Mouse (Mus musculus): ENCODE data around the gene AU022252. TPM values are rescaled to one million over a fixed set of nuclear protein-coding genes. Genes with fewer than 3 reads are reported as not detected.
A peak's percentile ranks its signal among the peaks of the same experiment; 100 is the strongest.

Gene AU022252
- polyA plus RNA-seq, 2 experiments, result 3.1 to 12.7 TPM

DNA sequence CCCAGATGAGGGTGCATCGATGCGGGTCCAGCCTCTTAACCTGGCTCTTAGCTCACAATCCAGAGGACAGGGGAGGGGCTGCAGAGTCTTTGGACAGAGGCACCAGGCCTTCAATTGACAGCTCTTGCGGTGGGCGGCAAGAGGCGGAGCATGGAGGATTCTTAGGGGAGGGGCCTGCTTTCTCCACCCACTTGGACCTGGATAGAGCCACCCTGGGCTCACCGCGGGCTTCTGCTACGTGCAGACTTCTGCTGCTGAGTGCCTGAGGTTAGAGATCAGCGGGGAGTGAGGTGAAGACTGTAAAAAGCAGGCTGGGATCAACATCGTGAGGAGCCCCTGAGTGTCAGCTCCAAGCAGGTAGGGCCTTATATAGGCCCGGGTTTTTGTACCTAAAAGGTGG, 14.3 kb downstream of the AU022252 start, which contains the start of gene Tmem269:
TSS of gene Tmem269 (minus strand) at position 49 of the 400 bp plus-strand sequence.
- Histone ChIP-seq H3K4me1 (replicated peaks; ENCODE audit: control insufficient read depth in 2 of 2, insufficient read depth in 2 of 2, low read length in 1 of 2) (no peaks in the 10 kb centered on the region), H3K9me3 (ENCODE audit: control insufficient read depth, low read length) (no peaks in the 10 kb centered on the region), H3K36me3 (replicated peaks; ENCODE audit: control insufficient read depth, insufficient read depth, low read depth) (no peaks in the 10 kb centered on the region), H3K27me3 (ENCODE audit: control insufficient read depth, insufficient read depth, low read length) (no peaks in the 10 kb centered on the region), H3K4me2 (ENCODE audit: low read depth) (no peak within 1 kb of the TSS), H3K9ac (replicated peaks) (no peak within 1 kb of the TSS), H3K4me3 (ENCODE audit: insufficient read depth in 1 of 2, low read depth in 2 of 2, low read length in 2 of 2) (no peak within 1 kb of the TSS), H3K27ac (no peak within 1 kb of the TSS)
- TF ChIP-seq CTCF (IDR thresholded peaks at IDR 0.05; ENCODE audit: low read depth), result no peak
- no peak for TF ChIP-seq EP300 (IDR thresholded peaks at IDR 0.05; ENCODE audit: low read depth)
- no peak for DNase-seq (ENCODE audit: low read depth in 3 of 3, low spot score in 3 of 3)
- ATAC-seq (ENCODE audit: insufficient read depth), result 0 out of 2 replicates have a peak, but pooled peaks have one; percentile 23
- WGBS (ENCODE audit: insufficient replicate concordance), result 14% methylated on average over 11 of the region's 11 CpGs

DNA sequence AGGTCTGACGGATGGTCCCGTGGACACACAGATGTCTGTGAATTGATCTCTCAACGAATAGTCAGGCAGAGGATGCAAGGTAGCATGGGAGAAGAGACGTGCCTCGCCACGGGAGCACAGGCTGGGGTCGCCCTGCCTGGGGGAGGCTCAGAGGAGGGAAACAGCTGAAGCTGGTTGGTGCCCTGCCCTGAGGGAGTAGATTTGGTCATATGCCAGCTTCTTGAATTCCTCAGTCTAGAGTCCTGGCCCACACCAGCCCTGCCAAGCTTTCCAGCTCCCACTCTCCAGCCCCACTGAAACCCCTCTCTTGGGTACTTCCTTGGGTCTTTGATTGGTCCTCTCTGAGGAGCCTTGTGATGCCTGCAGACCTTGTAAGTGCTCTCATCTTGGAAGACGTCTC, 15.8 kb downstream of the AU022252 start:
- no peak for TF ChIP-seq EP300 (IDR thresholded peaks at IDR 0.05; ENCODE audit: low read depth)
- no peak for TF ChIP-seq CTCF (IDR thresholded peaks at IDR 0.05; ENCODE audit: low read depth)
- no peak overlapping the region for H3K27ac ChIP-seq
- H3K27me3 ChIP-seq (ENCODE audit: control insufficient read depth, insufficient read depth, low read length), result no peaks in the 10 kb centered on the region
- 57% methylated on average over 8 of the region's 8 CpGs for WGBS (ENCODE audit: insufficient replicate concordance)
- H3K4me2 ChIP-seq (ENCODE audit: low read depth), result no peak overlapping the region
- no peak overlapping the region for H3K4me3 ChIP-seq (ENCODE audit: insufficient read depth in 1 of 2, low read depth in 2 of 2, low read length in 2 of 2)
- ATAC-seq (ENCODE audit: insufficient read depth) (no peak), DNase-seq (ENCODE audit: low read depth in 3 of 3, low spot score in 3 of 3) (no peak)
- no peaks in the 10 kb centered on the region for H3K36me3 ChIP-seq (replicated peaks; ENCODE audit: control insufficient read depth, insufficient read depth, low read depth)
- no peaks in the 10 kb centered on the region for H3K9me3 ChIP-seq (ENCODE audit: control insufficient read depth, low read length)
- no peak overlapping the region for H3K9ac ChIP-seq (replicated peaks)
- no peaks in the 10 kb centered on the region for H3K4me1 ChIP-seq (replicated peaks; ENCODE audit: control insufficient read depth in 2 of 2, insufficient read depth in 2 of 2, low read length in 1 of 2)

DNA sequence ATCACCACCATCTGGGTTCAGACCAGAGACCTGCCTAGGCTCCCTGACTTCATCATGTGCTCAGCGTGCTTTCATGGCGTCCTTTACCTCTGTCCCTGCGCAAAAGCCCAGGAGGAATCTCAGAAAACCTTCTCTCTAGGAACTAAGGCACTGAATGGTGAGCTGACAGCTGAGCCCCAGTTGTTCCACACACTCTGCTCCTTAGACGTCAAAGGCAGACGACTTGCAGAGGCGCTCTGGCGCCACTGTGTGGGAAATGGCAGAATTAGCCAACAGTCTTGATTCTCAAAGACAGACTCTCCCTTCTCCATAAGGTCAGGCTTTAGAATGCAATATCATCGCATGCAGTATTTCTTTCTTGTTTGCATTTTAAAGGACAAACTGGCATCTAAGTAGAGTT, 27.8 kb downstream of the AU022252 start:
- H3K27me3 ChIP-seq (ENCODE audit: control insufficient read depth, insufficient read depth, low read length), result no peaks in the 10 kb centered on the region
- H3K36me3 ChIP-seq (replicated peaks; ENCODE audit: control insufficient read depth, insufficient read depth, low read depth), result peaks cover 9% of the 10 kb centered on the region
- peak; percentile 49 to 62 (median 62) for DNase-seq (ENCODE audit: low read depth in 3 of 3, low spot score in 3 of 3)
- peak; percentile 65 for ATAC-seq (ENCODE audit: insufficient read depth)
- H3K4me2 ChIP-seq (ENCODE audit: low read depth), result no peak overlapping the region
- no peak overlapping the region for H3K4me3 ChIP-seq (ENCODE audit: insufficient read depth in 1 of 2, low read depth in 2 of 2, low read length in 2 of 2)
- H3K4me1 ChIP-seq (replicated peaks; ENCODE audit: control insufficient read depth in 2 of 2, insufficient read depth in 2 of 2, low read length in 1 of 2), result peaks cover 0 to 2% of the 10 kb centered on the region in 2 experiments; a peak in 1 of 4 replicates
- no peak overlapping the region for H3K9ac ChIP-seq (replicated peaks)
- 15% methylated on average over 8 of the region's 8 CpGs for WGBS (ENCODE audit: insufficient replicate concordance)
- no peaks in the 10 kb centered on the region for H3K9me3 ChIP-seq (ENCODE audit: control insufficient read depth, low read length)
- H3K27ac ChIP-seq, result no peak overlapping the region
- TF ChIP-seq EP300 (IDR thresholded peaks at IDR 0.05; ENCODE audit: low read depth) (no peak), CTCF (IDR thresholded peaks at IDR 0.05; ENCODE audit: low read depth) (peak; percentile 98)

DNA sequence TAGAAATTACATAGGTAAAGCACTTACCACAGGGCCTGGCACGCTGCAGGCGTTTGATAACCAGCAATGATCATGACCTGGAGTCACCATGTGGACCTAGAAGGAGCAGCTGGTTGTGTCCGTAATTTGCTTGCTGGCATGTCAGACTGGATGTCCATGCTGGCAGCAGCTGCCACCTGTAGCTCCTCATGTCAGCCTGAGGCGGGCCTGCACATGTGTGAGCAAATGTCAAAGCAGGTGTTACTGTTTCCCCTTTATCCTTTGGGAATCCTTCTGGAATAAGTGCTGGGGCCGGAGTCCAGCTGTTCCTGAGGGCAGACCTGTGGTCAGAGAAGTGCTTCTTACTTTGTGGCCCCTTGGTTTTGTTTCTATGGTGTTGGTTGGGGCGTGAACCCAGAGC, 34.4 kb downstream of the AU022252 start:
- H3K4me3 ChIP-seq (ENCODE audit: insufficient read depth in 1 of 2, low read depth in 2 of 2, low read length in 2 of 2), result no peak overlapping the region
- H3K9me3 ChIP-seq (ENCODE audit: control insufficient read depth, low read length), result no peaks in the 10 kb centered on the region
- DNase-seq (ENCODE audit: low read depth in 3 of 3, low spot score in 3 of 3) (no peak), ATAC-seq (ENCODE audit: insufficient read depth) (no peak)
- peak overlapping the region; percentile 18; the same call in 1 of the 2 replicates for H3K27ac ChIP-seq
- peak overlapping the region; percentile 21 for H3K4me2 ChIP-seq (ENCODE audit: low read depth)
- no peak for TF ChIP-seq EP300 (IDR thresholded peaks at IDR 0.05; ENCODE audit: low read depth)
- no peak for TF ChIP-seq CTCF (IDR thresholded peaks at IDR 0.05; ENCODE audit: low read depth)
- H3K36me3 ChIP-seq (replicated peaks; ENCODE audit: control insufficient read depth, insufficient read depth, low read depth), result peaks cover 9% of the 10 kb centered on the region
- WGBS (ENCODE audit: insufficient replicate concordance), result 65% methylated on average over 6 of the region's 6 CpGs
- H3K9ac ChIP-seq (replicated peaks), result peak overlapping the region; percentile 34; the same call in 1 of the 2 replicates
- peaks cover 29 to 37% of the 10 kb centered on the region in 2 experiments for H3K4me1 ChIP-seq (replicated peaks; ENCODE audit: control insufficient read depth in 2 of 2, insufficient read depth in 2 of 2, low read length in 1 of 2)
- H3K27me3 ChIP-seq (ENCODE audit: control insufficient read depth, insufficient read depth, low read length), result no peaks in the 10 kb centered on the region

DNA sequence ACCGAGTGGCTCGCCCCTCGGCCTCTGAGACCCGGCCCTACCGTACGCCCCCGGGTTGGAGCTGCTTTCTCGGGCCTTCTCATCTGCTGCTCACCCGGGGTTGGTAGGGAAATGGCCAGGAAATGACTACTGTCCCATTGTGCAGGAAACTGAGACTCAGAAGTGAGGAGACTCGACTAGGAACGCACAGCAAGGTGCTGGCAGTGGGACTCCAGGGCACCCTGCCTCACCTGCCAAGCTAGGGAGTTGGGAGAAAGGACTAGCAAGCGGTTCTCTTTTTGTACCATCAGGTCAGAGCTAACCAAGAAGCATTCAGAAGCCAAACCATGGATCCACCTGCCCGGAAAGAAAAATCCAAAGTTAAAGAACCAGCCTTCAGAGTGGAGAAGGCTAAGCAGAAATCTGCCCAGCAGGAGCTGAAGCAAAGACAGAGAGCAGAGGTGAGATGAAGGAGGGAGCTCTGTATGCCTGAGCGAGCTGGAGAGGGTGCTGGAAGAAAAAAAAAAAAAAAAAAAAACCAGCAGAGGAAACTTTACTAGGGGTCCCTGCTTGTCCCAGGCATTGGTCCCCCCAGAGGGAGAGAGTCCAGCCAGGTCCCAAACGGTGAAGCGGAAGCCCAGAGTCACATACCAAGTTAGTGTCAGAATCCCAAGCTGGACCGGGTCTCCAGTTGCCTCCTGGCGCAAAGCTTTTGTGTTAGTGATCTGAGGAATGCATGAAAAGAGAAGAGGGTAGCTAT, 36.8 kb downstream of the AU022252 start:
- H3K4me1 ChIP-seq (replicated peaks; ENCODE audit: control insufficient read depth in 2 of 2, insufficient read depth in 2 of 2, low read length in 1 of 2), result peaks cover 42 to 59% of the 10 kb centered on the region in 2 experiments
- H3K9ac ChIP-seq (replicated peaks), result peak overlapping the region; percentile 98
- peak overlapping the region; percentile 93 for H3K4me2 ChIP-seq (ENCODE audit: low read depth)
- no peak for DNase-seq (ENCODE audit: low read depth in 3 of 3, low spot score in 3 of 3)
- peak overlapping the region; percentile 77 for H3K27ac ChIP-seq
- H3K27me3 ChIP-seq (ENCODE audit: control insufficient read depth, insufficient read depth, low read length), result no peaks in the 10 kb centered on the region
- WGBS (ENCODE audit: insufficient replicate concordance), result 15% methylated on average over 18 of the region's 18 CpGs
- H3K36me3 ChIP-seq (replicated peaks; ENCODE audit: control insufficient read depth, insufficient read depth, low read depth), result peaks cover under 1% of the 10 kb centered on the region
- no peak for TF ChIP-seq EP300 (IDR thresholded peaks at IDR 0.05; ENCODE audit: low read depth)
- no peak for TF ChIP-seq CTCF (IDR thresholded peaks at IDR 0.05; ENCODE audit: low read depth)
- H3K4me3 ChIP-seq (ENCODE audit: insufficient read depth in 1 of 2, low read depth in 2 of 2, low read length in 2 of 2), result peak overlapping the region; percentile 79 to 100
- ATAC-seq (ENCODE audit: insufficient read depth), result peak; percentile 58
- H3K9me3 ChIP-seq (ENCODE audit: control insufficient read depth, low read length), result no peaks in the 10 kb centered on the region
